Comparison of ENCODE assay signal across 22 mouse cellular contexts in the genomic region with DNA sequence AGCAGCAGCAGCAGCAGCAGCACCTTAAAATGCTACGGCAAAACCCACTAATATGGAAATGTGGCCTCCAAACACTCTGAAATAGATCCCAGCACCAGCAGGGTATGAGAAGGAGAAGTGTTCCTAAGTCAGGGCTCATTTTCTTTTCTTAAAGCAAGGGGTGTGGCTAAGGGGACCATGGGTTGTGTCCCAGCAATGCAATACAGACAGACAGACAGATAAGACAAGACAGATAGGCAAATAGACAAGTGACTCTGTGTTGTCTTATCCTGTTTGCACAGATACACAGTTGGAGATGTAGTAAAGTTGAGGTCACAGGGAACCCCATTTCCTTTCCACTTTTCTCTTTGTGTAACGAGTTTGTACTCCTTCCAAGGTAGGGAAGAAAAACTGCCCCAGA. TPM values are rescaled to one million over a fixed set of nuclear protein-coding genes. Genes with fewer than 3 reads are reported as not detected.
DNase-seq lines count a peak whose midpoint lies in the region; ATAC-seq and TF ChIP-seq lines count a peak whose summit lies in the region.
"Had no signal": no experiment of that assay in that cellular context is flagged by ENCODE, and none has a peak within 500 bp of the region (broad histone marks: within the 10 kb centered on the region; RNA-seq: fewer than 3 reads in every experiment).

No protein-coding gene starts in this region.

- H3K27me3 ChIP-seq in midbrain, postnatal 0 days (ENCODE audit: insufficient read depth, low read length) = no peaks in the 10 kb centered on the region
- H3K27me3 ChIP-seq in midbrain, embryonic 13.5 days = peaks cover 3% of the 10 kb centered on the region; the same call in 1 of the 2 replicates
- no peaks in the 10 kb centered on the region for H3K27me3 ChIP-seq in intestine, embryonic 16.5 days (replicated peaks; ENCODE audit: control insufficient read depth, insufficient read depth, low read length)
- H3K27me3 ChIP-seq in liver, embryonic 14.5 days (ENCODE audit: control insufficient read depth, insufficient read depth, low read length) = no peaks in the 10 kb centered on the region
- H3K27me3 ChIP-seq in stomach, embryonic 16.5 days (ENCODE audit: control insufficient read depth, insufficient read depth, low read length) = no peaks in the 10 kb centered on the region
- H3K27me3 ChIP-seq in forebrain, embryonic 13.5 days = peaks cover 8% of the 10 kb centered on the region
- H3K27me3 ChIP-seq: embryonic facial prominence, embryonic 15.5 days; limb, embryonic 15.5 days had no signal

- no peaks in the 10 kb centered on the region for H3K36me3 ChIP-seq in midbrain, postnatal 0 days (ENCODE audit: insufficient read depth, low read length)
- no peaks in the 10 kb centered on the region for H3K36me3 ChIP-seq in midbrain, embryonic 13.5 days
- no peaks in the 10 kb centered on the region for H3K36me3 ChIP-seq in intestine, embryonic 16.5 days (ENCODE audit: control insufficient read depth, insufficient read depth, low read length)
- H3K36me3 ChIP-seq in liver, embryonic 14.5 days (replicated peaks; ENCODE audit: control insufficient read depth, insufficient read depth, low read depth) = no peaks in the 10 kb centered on the region
- no peaks in the 10 kb centered on the region for H3K36me3 ChIP-seq in stomach, embryonic 16.5 days (ENCODE audit: control insufficient read depth, insufficient read depth, low read length)
- H3K36me3 ChIP-seq in forebrain, embryonic 13.5 days (ENCODE audit: poor library complexity, severe bottlenecking) = no peaks in the 10 kb centered on the region
- H3K36me3 ChIP-seq: embryonic facial prominence, embryonic 15.5 days; heart, embryonic 10.5 days; limb, embryonic 15.5 days; neural tube, embryonic 13.5 days had no signal

- no peak for ATAC-seq in midbrain, postnatal 0 days (ENCODE audit: low FRiP score)
- ATAC-seq in midbrain, embryonic 13.5 days = no peak
- no peak for ATAC-seq in intestine, embryonic 16.5 days
- ATAC-seq in liver, embryonic 14.5 days (ENCODE audit: insufficient read depth) = no peak
- no peak for ATAC-seq in stomach, embryonic 16.5 days (ENCODE audit: insufficient read depth, low FRiP score)
- no peak for ATAC-seq in forebrain, embryonic 13.5 days
- ATAC-seq: activated CD4-positive, CD25-positive, alpha-beta regulatory T cell, adult 4 months; inflammation-experienced regulatory T-cells, adult 6 months had no signal

- WGBS in midbrain, postnatal 0 days = 75% methylated on average over 2 of the region's 2 CpGs
- WGBS in midbrain, embryonic 13.5 days = 89% methylated on average over 2 of the region's 2 CpGs
- WGBS in intestine, embryonic 16.5 days = 53% methylated on average over 2 of the region's 2 CpGs
- 21% methylated on average over 2 of the region's 2 CpGs for WGBS in liver, embryonic 14.5 days (ENCODE audit: insufficient replicate concordance)
- WGBS in stomach, embryonic 16.5 days = 56% methylated on average over 2 of the region's 2 CpGs
- 81% methylated on average over 2 of the region's 2 CpGs for WGBS in forebrain, embryonic 13.5 days

- intact Hi-C loops in left cerebral cortex, postnatal 25 days (cut with DNase I) = no loop called here

- no peak overlapping the region for H3K27ac ChIP-seq in midbrain, postnatal 0 days (ENCODE audit: low read depth, low read length)
- no peak overlapping the region for H3K27ac ChIP-seq in midbrain, embryonic 13.5 days
- H3K27ac ChIP-seq in intestine, embryonic 16.5 days (ENCODE audit: low read length) = peak overlapping the region; percentile 92
- no peak overlapping the region for H3K27ac ChIP-seq in liver, embryonic 14.5 days
- 0 out of 2 replicates have a peak overlapping the region, but pooled peaks have one; percentile 8 for H3K27ac ChIP-seq in stomach, embryonic 16.5 days (ENCODE audit: low read length)
- no peak overlapping the region for H3K27ac ChIP-seq in forebrain, embryonic 13.5 days
- H3K27ac ChIP-seq: embryonic facial prominence, embryonic 15.5 days; heart, embryonic 10.5 days; limb, embryonic 15.5 days; neural tube, embryonic 13.5 days had no signal

- no peak overlapping the region for H3K4me2 ChIP-seq in midbrain, postnatal 0 days (ENCODE audit: low read depth, low read length, poor library complexity, severe bottlenecking)
- no peak overlapping the region for H3K4me2 ChIP-seq in midbrain, embryonic 13.5 days (replicated peaks)
- peak overlapping the region; percentile 43 for H3K4me2 ChIP-seq in intestine, embryonic 16.5 days (ENCODE audit: low read depth, low read length)
- peak overlapping the region; percentile 32 for H3K4me2 ChIP-seq in liver, embryonic 14.5 days (ENCODE audit: low read depth)
- no peak overlapping the region for H3K4me2 ChIP-seq in stomach, embryonic 16.5 days (ENCODE audit: low read depth, low read length)
- no peak overlapping the region for H3K4me2 ChIP-seq in forebrain, embryonic 13.5 days
- H3K4me2 ChIP-seq: embryonic facial prominence, embryonic 15.5 days; limb, embryonic 15.5 days; midbrain, embryonic 11.5 days; neural tube, embryonic 13.5 days had no signal

- no peaks in the 10 kb centered on the region for H3K9me3 ChIP-seq in midbrain, postnatal 0 days (ENCODE audit: low read length)
- H3K9me3 ChIP-seq in midbrain, embryonic 13.5 days = no peaks in the 10 kb centered on the region
- H3K9me3 ChIP-seq in intestine, embryonic 16.5 days (ENCODE audit: control insufficient read depth, low read length) = no peaks in the 10 kb centered on the region
- H3K9me3 ChIP-seq in liver, embryonic 14.5 days (ENCODE audit: control insufficient read depth, low read length) = no peaks in the 10 kb centered on the region
- no peaks in the 10 kb centered on the region for H3K9me3 ChIP-seq in stomach, embryonic 16.5 days (replicated peaks; ENCODE audit: control insufficient read depth, low read length)
- no peaks in the 10 kb centered on the region for H3K9me3 ChIP-seq in forebrain, embryonic 13.5 days (replicated peaks)
- H3K9me3 ChIP-seq: embryonic facial prominence, embryonic 15.5 days; heart, embryonic 10.5 days; limb, embryonic 15.5 days; neural tube, embryonic 13.5 days had no signal

- TF ChIP-seq EP300 in liver, embryonic 14.5 days (IDR thresholded peaks at IDR 0.05; ENCODE audit: low read depth) = no peak; the same call in 1 of the 2 replicates

- TF ChIP-seq CTCF in midbrain, postnatal 0 days (IDR thresholded peaks at IDR 0.05) = no peak
- no peak for TF ChIP-seq CTCF in liver, embryonic 14.5 days (IDR thresholded peaks at IDR 0.05; ENCODE audit: low read depth)

- H3K4me1 ChIP-seq in midbrain, postnatal 0 days (ENCODE audit: insufficient read depth, low read length) = peaks cover 8% of the 10 kb centered on the region; the same call in 1 of the 2 replicates
- H3K4me1 ChIP-seq in midbrain, embryonic 13.5 days (replicated peaks) = peaks cover 24% of the 10 kb centered on the region
- H3K4me1 ChIP-seq in intestine, embryonic 16.5 days (ENCODE audit: control insufficient read depth, insufficient read depth, low read length) = peaks cover 35% of the 10 kb centered on the region
- H3K4me1 ChIP-seq in liver, embryonic 14.5 days (replicated peaks; ENCODE audit: control insufficient read depth in 2 of 2, insufficient read depth in 2 of 2, low read length in 1 of 2) = peaks cover 19 to 44% of the 10 kb centered on the region in 2 experiments
- H3K4me1 ChIP-seq in stomach, embryonic 16.5 days (ENCODE audit: control insufficient read depth, insufficient read depth, low read length) = peaks cover 10% of the 10 kb centered on the region
- peaks cover 16% of the 10 kb centered on the region for H3K4me1 ChIP-seq in forebrain, embryonic 13.5 days

- no peak overlapping the region for H3K4me3 ChIP-seq in midbrain, postnatal 0 days (ENCODE audit: low read depth, low read length)
- no peak overlapping the region for H3K4me3 ChIP-seq in midbrain, embryonic 13.5 days (replicated peaks)
- H3K4me3 ChIP-seq in intestine, embryonic 16.5 days (ENCODE audit: low read length) = no peak overlapping the region; the same call in 1 of the 2 replicates
- no peak overlapping the region for H3K4me3 ChIP-seq in liver, embryonic 14.5 days (ENCODE audit: insufficient read depth in 1 of 2, low read depth in 2 of 2, low read length in 2 of 2)
- H3K4me3 ChIP-seq in stomach, embryonic 16.5 days (replicated peaks; ENCODE audit: low read length) = no peak overlapping the region
- H3K4me3 ChIP-seq in forebrain, embryonic 13.5 days = no peak overlapping the region
- H3K4me3 ChIP-seq: embryonic facial prominence, embryonic 15.5 days; limb, embryonic 15.5 days; neural tube, embryonic 13.5 days had no signal

- 0 out of 2 replicates have a peak overlapping the region, but pooled peaks have one; percentile 8 for H3K9ac ChIP-seq in midbrain, postnatal 0 days (replicated peaks; ENCODE audit: low read length, poor library complexity, severe bottlenecking)
- no peak overlapping the region for H3K9ac ChIP-seq in midbrain, embryonic 13.5 days (replicated peaks)
- H3K9ac ChIP-seq in intestine, embryonic 16.5 days (ENCODE audit: low read depth, low read length) = peak overlapping the region; percentile 46
- no peak overlapping the region for H3K9ac ChIP-seq in liver, embryonic 14.5 days (replicated peaks)
- H3K9ac ChIP-seq in stomach, embryonic 16.5 days (ENCODE audit: low read length) = no peak overlapping the region
- H3K9ac ChIP-seq in forebrain, embryonic 13.5 days = no peak overlapping the region
- H3K9ac ChIP-seq: embryonic facial prominence, embryonic 15.5 days; limb, embryonic 15.5 days; neural tube, embryonic 13.5 days had no signal

- no peak for DNase-seq in midbrain, postnatal 0 days (ENCODE audit: low spot score)
- no peak for DNase-seq in liver, embryonic 14.5 days (ENCODE audit: low read depth in 3 of 3, low spot score in 3 of 3)
- DNase-seq in c-Kit-positive CD71-positive TER-119-positive erythroid progenitor cells, embryonic 14.5 days (ENCODE audit: low spot score) = no peak
- no peak for DNase-seq in left cerebral cortex, postnatal 25 days (ENCODE audit: low spot score in 2 of 2)
- DNase-seq: adrenal gland, postnatal 10 days; B cell, adult 2 months; cerebellum, adult 11 months; cerebellum, postnatal 36 days; heart, postnatal 10 days; lung, postnatal 14 days; thymus, postnatal 14 days had no signal

RNA-seq across cellular contexts. Expression of gene Abcc6, which starts 1.0 kb away (rescaled TPM):
- total RNA-seq in midbrain, postnatal 0 days (2014; rRNA removed) = 1.3 and 2.1 TPM in 2 replicates
- polyA plus RNA-seq in midbrain, postnatal 0 days (2015; fragmentation: Nextera tagmentation; extraction: Ambion mirVana) = 0.43 and 0.89 TPM in 2 replicates
- 0.26 and 0.41 TPM in 2 replicates for polyA plus RNA-seq in midbrain, embryonic 13.5 days (2015; fragmentation: Nextera tagmentation; extraction: Ambion mirVana)
- polyA plus RNA-seq in intestine, embryonic 16.5 days (2015; fragmentation: Nextera tagmentation; extraction: Ambion mirVana) = 6.1 and 6.6 TPM in 2 replicates
- polyA plus RNA-seq in liver, embryonic 14.5 days (2012; rRNA removed) = 12.0 and 12.4 TPM in 2 replicates
- polyA plus RNA-seq in liver, embryonic 14.5 days (2014; fragmentation: Nextera tagmentation; extraction: Ambion mirVana) = 4.1 and 7.8 TPM in 2 replicates
- polyA plus RNA-seq in stomach, embryonic 16.5 days (2015; fragmentation: Nextera tagmentation; extraction: Ambion mirVana) = 1.6 and 2.7 TPM in 2 replicates
- 0.13 and 0.28 TPM in 2 replicates for polyA plus RNA-seq in forebrain, embryonic 13.5 days (2015; fragmentation: Nextera tagmentation; extraction: Ambion mirVana)
- total RNA-seq in left cerebral cortex, postnatal 25 days (2021) = 1 to 10 TPM; 2.6 to 3.1 TPM
- total RNA-seq: heart, postnatal 10 days had no signal
- polyA plus RNA-seq: activated CD4-positive, CD25-positive, alpha-beta regulatory T cell, adult 4 months; inflammation-experienced regulatory T-cells, adult 6 months had no signal

RNA-seq across cellular contexts. Expression of gene Nomo1, which starts 2.4 kb away (rescaled TPM):
- 44.2 and 56.3 TPM in 2 replicates for total RNA-seq in midbrain, postnatal 0 days (2014; rRNA removed)
- polyA plus RNA-seq in midbrain, postnatal 0 days (2015; fragmentation: Nextera tagmentation; extraction: Ambion mirVana) = 35.8 and 38.7 TPM in 2 replicates
- polyA plus RNA-seq in midbrain, embryonic 13.5 days (2015; fragmentation: Nextera tagmentation; extraction: Ambion mirVana) = 31.4 and 37.7 TPM in 2 replicates
- 95.7 and 102 TPM in 2 replicates for polyA plus RNA-seq in intestine, embryonic 16.5 days (2015; fragmentation: Nextera tagmentation; extraction: Ambion mirVana)
- polyA plus RNA-seq in liver, embryonic 14.5 days (2012; rRNA removed) = 13.6 and 17.0 TPM in 2 replicates
- polyA plus RNA-seq in liver, embryonic 14.5 days (2014; fragmentation: Nextera tagmentation; extraction: Ambion mirVana) = 12.9 and 14.9 TPM in 2 replicates
- 46.5 and 47.2 TPM in 2 replicates for polyA plus RNA-seq in stomach, embryonic 16.5 days (2015; fragmentation: Nextera tagmentation; extraction: Ambion mirVana)
- 30.7 and 32.3 TPM in 2 replicates for polyA plus RNA-seq in forebrain, embryonic 13.5 days (2015; fragmentation: Nextera tagmentation; extraction: Ambion mirVana)
- 100 to 1,000 TPM; 107 to 108 TPM for total RNA-seq in left cerebral cortex, postnatal 25 days (2021)

Comparison
In these comparisons a context has a peak if more than half of its experiments do, and no peak if none do; other contexts are left out.
1. H3K9ac ChIP-seq: peak in midbrain, postnatal 0 days (single experiment) and intestine, embryonic 16.5 days (single experiment); none in midbrain, embryonic 13.5 days (single experiment), liver, embryonic 14.5 days (single experiment), stomach, embryonic 16.5 days (single experiment) and forebrain, embryonic 13.5 days (single experiment).
2. H3K27ac ChIP-seq: peak in intestine, embryonic 16.5 days (single experiment) and stomach, embryonic 16.5 days (single experiment); none in midbrain, postnatal 0 days (single experiment), midbrain, embryonic 13.5 days (single experiment), liver, embryonic 14.5 days (single experiment) and forebrain, embryonic 13.5 days (single experiment).
3. H3K4me2 ChIP-seq: peak in intestine, embryonic 16.5 days (single experiment) and liver, embryonic 14.5 days (single experiment); none in midbrain, postnatal 0 days (single experiment), midbrain, embryonic 13.5 days (single experiment), stomach, embryonic 16.5 days (single experiment) and forebrain, embryonic 13.5 days (single experiment).